Mouse (Mus musculus): ENCODE data around the gene 1110051M20Rik. TPM values are rescaled to one million over a fixed set of nuclear protein-coding genes. Genes with fewer than 3 reads are reported as not detected.
A peak's percentile ranks its signal among the peaks of the same experiment; 100 is the strongest.

The 1110051M20Rik gene
- polyA plus RNA-seq, 1 experiment = not detected

GRCm38 (mm10) chr2:91460771-91461170, 16.3 kb upstream of the 1110051M20Rik start:
- H3K4me3 ChIP-seq (ENCODE audit: insufficient read depth, low read depth, low read length) = no peak overlapping the region
- TF ChIP-seq POLR2A (IDR thresholded peaks at IDR 0.05; ENCODE audit: insufficient read depth, low read depth, low read length) (no peak), CTCF (IDR thresholded peaks at IDR 0.05; ENCODE audit: insufficient read depth, low read depth, low read length) (no peak)
- H3K27ac ChIP-seq (ENCODE audit: insufficient read depth, low read depth, low read length) = no peak overlapping the region
- 77% methylated on average over 7 of the region's 7 CpGs for WGBS
- H3K4me1 ChIP-seq (ENCODE audit: control insufficient read depth, insufficient read depth, low read length) = peaks cover 23% of the 10 kb centered on the region

- 92% methylated on average over 6 of the region's 6 CpGs for WGBS
- TF ChIP-seq POLR2A (IDR thresholded peaks at IDR 0.05; ENCODE audit: insufficient read depth, low read depth, low read length) (no peak), CTCF (IDR thresholded peaks at IDR 0.05; ENCODE audit: insufficient read depth, low read depth, low read length) (no peak)
- peaks cover 23% of the 10 kb centered on the region for H3K4me1 ChIP-seq (ENCODE audit: control insufficient read depth, insufficient read depth, low read length)
- H3K27ac ChIP-seq (ENCODE audit: insufficient read depth, low read depth, low read length) = no peak overlapping the region
- H3K4me3 ChIP-seq (ENCODE audit: insufficient read depth, low read depth, low read length) = no peak overlapping the region
These were observed 15.6 kb upstream of the 1110051M20Rik start for GRCm38 (mm10) chr2:91460076-91460475.

GRCm38 (mm10) chr2:91458673-91459391, 14.3 kb upstream of the 1110051M20Rik start:
- Histone ChIP-seq H3K27ac (ENCODE audit: insufficient read depth, low read depth, low read length) (0 out of 2 replicates have a peak overlapping the region, but pooled peaks have one; percentile 11), H3K4me1 (ENCODE audit: control insufficient read depth, insufficient read depth, low read length) (peaks cover 23% of the 10 kb centered on the region), H3K4me3 (ENCODE audit: insufficient read depth, low read depth, low read length) (peak overlapping the region; percentile 75)
- TF ChIP-seq POLR2A (IDR thresholded peaks at IDR 0.05; ENCODE audit: insufficient read depth, low read depth, low read length) (no peak), CTCF (IDR thresholded peaks at IDR 0.05; ENCODE audit: insufficient read depth, low read depth, low read length) (no peak)
- WGBS = under 1% methylated on average over 32 of the region's 32 CpGs

- H3K4me3 ChIP-seq (ENCODE audit: insufficient read depth, low read depth, low read length) = peak overlapping the region; percentile 75
- H3K27ac ChIP-seq (ENCODE audit: insufficient read depth, low read depth, low read length) = 0 out of 2 replicates have a peak overlapping the region, but pooled peaks have one; percentile 11
- TF ChIP-seq POLR2A (IDR thresholded peaks at IDR 0.05; ENCODE audit: insufficient read depth, low read depth, low read length) = no peak
- TF ChIP-seq CTCF (IDR thresholded peaks at IDR 0.05; ENCODE audit: insufficient read depth, low read depth, low read length) = no peak
- peaks cover 23% of the 10 kb centered on the region for H3K4me1 ChIP-seq (ENCODE audit: control insufficient read depth, insufficient read depth, low read length)
- under 1% methylated on average over 21 of the region's 21 CpGs for WGBS
These were observed 13.8 kb upstream of the 1110051M20Rik start for GRCm38 (mm10) chr2:91458252-91458672.

GRCm38 (mm10) chr2:91457656-91458251, 13.2 kb upstream of the 1110051M20Rik start:
- Histone ChIP-seq H3K4me1 (ENCODE audit: control insufficient read depth, insufficient read depth, low read length) (peaks cover 22% of the 10 kb centered on the region), H3K27ac (ENCODE audit: insufficient read depth, low read depth, low read length) (peak overlapping the region; percentile 56), H3K4me3 (ENCODE audit: insufficient read depth, low read depth, low read length) (peak overlapping the region; percentile 75)
- TF ChIP-seq CTCF (IDR thresholded peaks at IDR 0.05; ENCODE audit: insufficient read depth, low read depth, low read length) = no peak
- no peak for TF ChIP-seq POLR2A (IDR thresholded peaks at IDR 0.05; ENCODE audit: insufficient read depth, low read depth, low read length)
- under 1% methylated on average over 45 of the region's 45 CpGs for WGBS

- H3K4me3 ChIP-seq (ENCODE audit: insufficient read depth, low read depth, low read length) = peak within 1 kb of the TSS; percentile 75
- peaks cover 19% of the 10 kb centered on the region for H3K4me1 ChIP-seq (ENCODE audit: control insufficient read depth, insufficient read depth, low read length)
- 5% methylated on average over 33 of the region's 36 CpGs for WGBS
- peak within 1 kb of the TSS; percentile 56 for H3K27ac ChIP-seq (ENCODE audit: insufficient read depth, low read depth, low read length)
- TF ChIP-seq CTCF (IDR thresholded peaks at IDR 0.05; ENCODE audit: insufficient read depth, low read depth, low read length) (no peak), POLR2A (IDR thresholded peaks at IDR 0.05; ENCODE audit: insufficient read depth, low read depth, low read length) (no peak)
These were observed 12.8 kb upstream of the 1110051M20Rik start, which contains the start of gene Lrp4 for GRCm38 (mm10) chr2:91457259-91457655. Lrp4 (plus strand) TSS chr2:91457511.

GRCm38 (mm10) chr2:91456491-91457100, 12.1 kb upstream of the 1110051M20Rik start:
- H3K27ac ChIP-seq (ENCODE audit: insufficient read depth, low read depth, low read length) = no peak overlapping the region
- no peak overlapping the region for H3K4me3 ChIP-seq (ENCODE audit: insufficient read depth, low read depth, low read length)
- H3K4me1 ChIP-seq (ENCODE audit: control insufficient read depth, insufficient read depth, low read length) = peaks cover 19% of the 10 kb centered on the region
- 65% methylated on average over 9 of the region's 9 CpGs for WGBS
- TF ChIP-seq POLR2A (IDR thresholded peaks at IDR 0.05; ENCODE audit: insufficient read depth, low read depth, low read length) (no peak), CTCF (IDR thresholded peaks at IDR 0.05; ENCODE audit: insufficient read depth, low read depth, low read length) (no peak)

- WGBS = 4% methylated on average over 4 of the region's 4 CpGs
- H3K27ac ChIP-seq (ENCODE audit: insufficient read depth, low read depth, low read length) = no peak overlapping the region
- peaks cover 19% of the 10 kb centered on the region for H3K4me1 ChIP-seq (ENCODE audit: control insufficient read depth, insufficient read depth, low read length)
- TF ChIP-seq CTCF (IDR thresholded peaks at IDR 0.05; ENCODE audit: insufficient read depth, low read depth, low read length) (no peak), POLR2A (IDR thresholded peaks at IDR 0.05; ENCODE audit: insufficient read depth, low read depth, low read length) (no peak)
- H3K4me3 ChIP-seq (ENCODE audit: insufficient read depth, low read depth, low read length) = no peak overlapping the region
These were observed 11.3 kb upstream of the 1110051M20Rik start for GRCm38 (mm10) chr2:91455826-91456225.

GRCm38 (mm10) chr2:91454434-91454833, 9.9 kb upstream of the 1110051M20Rik start:
- Histone ChIP-seq H3K4me3 (ENCODE audit: insufficient read depth, low read depth, low read length) (no peak overlapping the region), H3K27ac (ENCODE audit: insufficient read depth, low read depth, low read length) (no peak overlapping the region), H3K4me1 (ENCODE audit: control insufficient read depth, insufficient read depth, low read length) (peaks cover 19% of the 10 kb centered on the region)
- TF ChIP-seq CTCF (IDR thresholded peaks at IDR 0.05; ENCODE audit: insufficient read depth, low read depth, low read length) (no peak), POLR2A (IDR thresholded peaks at IDR 0.05; ENCODE audit: insufficient read depth, low read depth, low read length) (no peak)
- WGBS = 93% methylated on average over 3 of the region's 3 CpGs
